Mouse (Mus musculus): Measurements from ENCODE around the gene Pik3r3.

DNA sequence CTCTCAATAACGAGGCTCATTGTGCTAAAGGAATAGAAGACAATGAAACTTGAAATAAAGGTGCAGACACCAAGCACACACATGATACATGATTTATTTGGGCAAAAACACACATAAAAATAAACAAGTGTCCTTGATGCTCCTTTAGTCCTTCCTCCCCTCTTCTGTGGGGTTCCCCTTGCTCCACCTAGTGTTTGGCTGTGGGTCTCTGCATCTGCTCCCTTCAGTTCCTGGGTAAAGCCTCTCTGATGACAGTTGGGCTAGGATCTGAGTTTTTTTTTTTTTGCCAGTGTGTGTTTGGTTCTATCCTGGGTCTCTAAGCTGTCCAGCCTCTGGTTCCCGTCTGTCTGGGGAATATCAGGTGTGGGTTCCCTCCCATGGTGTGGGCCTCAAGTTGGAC lies 60.8 kb downstream of the Pik3r3 start:
- TF ChIP-seq POLR2AphosphoS2 (IDR thresholded peaks at IDR 0.05; ENCODE audit: low read depth, low read length): no peak
- no peak for TF ChIP-seq USF1 (IDR thresholded peaks at IDR 0.05; ENCODE audit: low read depth, low read length)
- no peak for TF ChIP-seq EP300 (IDR thresholded peaks at IDR 0.05; ENCODE audit: low read length)
- no peak for TF ChIP-seq ZKSCAN1 (IDR thresholded peaks at IDR 0.05; ENCODE audit: borderline replicate concordance, low read depth, low read length)
- TF ChIP-seq CTCF (conservative IDR thresholded peaks at IDR 0.05 in 1 of 2, IDR thresholded peaks at IDR 0.05 in 1 of 2; ENCODE audit: low read depth in 2 of 2, low read length in 2 of 2): peak in 1 of 2 experiments; percentile 60; a peak in 2 of 4 replicates
- no peak for TF ChIP-seq TCF12 (IDR thresholded peaks at IDR 0.05; ENCODE audit: low read depth, low read length)
- TF ChIP-seq ZC3H11A (IDR thresholded peaks at IDR 0.05; ENCODE audit: low read depth, low read length): no peak
- TF ChIP-seq JUND (conservative IDR thresholded peaks at IDR 0.05; ENCODE audit: low read depth, low read length): no peak
- no peak for TF ChIP-seq ETS1 (conservative IDR thresholded peaks at IDR 0.05; ENCODE audit: low read depth, low read length)
- no peak for TF ChIP-seq NELFE (IDR thresholded peaks at IDR 0.05; ENCODE audit: low read depth, low read length)
